Mouse (Mus musculus) CH12.LX (cell line): ENCODE results near the gene Nfic. TPM values are rescaled to one million over a fixed set of nuclear protein-coding genes. Genes with fewer than 3 reads are reported as not detected.

Experiments
- DNase-seq: peaks from one replicate; pipeline ENCODE4 v3.0.0-alpha.2; 2013; ENCODE audit errors: extremely low read depth
- H3K27ac ChIP-seq: 2 replicates; pipeline ENCODE4 v1.5.1; 2012; ENCODE audit warnings: low read depth, mild to moderate bottlenecking, control low read depth, moderate library complexity; ENCODE audit not compliant: insufficient read depth
- H3K27me3 ChIP-seq: replicated peaks from 2 replicates; pipeline ENCODE3; 2012; ENCODE audit warnings: inconsistent platforms
- H3K36me3 ChIP-seq, 2 experiments: replicated peaks in 1 of 2; 2 replicates each; pipeline versions ENCODE3 to v1.6.1; 2012; ENCODE audit warnings: inconsistent platforms in 1 of 2, low read length in 1 of 2, mild to moderate bottlenecking in 1 of 2, mixed read lengths in 1 of 2, moderate library complexity in 1 of 2; ENCODE audit not compliant: control insufficient read depth in 1 of 2, insufficient read depth in 1 of 2
- H3K4me1 ChIP-seq, 2 experiments: 2 replicates each; pipeline ENCODE4 v1.6.1; 2012; ENCODE audit warnings: inconsistent platforms in 1 of 2, moderate library complexity in 1 of 2; ENCODE audit not compliant: insufficient read depth in 2 of 2, control insufficient read depth in 1 of 2
- H3K4me2 ChIP-seq: 2 replicates; pipeline ENCODE4 v1.6.1; 2012; ENCODE audit warnings: low read depth, mild to moderate bottlenecking, control low read depth; ENCODE audit not compliant: poor library complexity, insufficient read depth, severe bottlenecking
- H3K4me3 ChIP-seq, 3 experiments: fragments of 150-350 bp in 1 of 3; sonication (generic) in 1 of 3; replicated peaks in 1 of 3; 2 replicates each; pipeline versions ENCODE3 to v1.5.1; 2011 to 2012; ENCODE audit warnings: low read depth in 2 of 3, low read length in 2 of 3, mild to moderate bottlenecking in 2 of 3, moderate library complexity in 2 of 3, control low read depth in 1 of 3, improper control_type of control experiment in 1 of 3, inconsistent platforms in 1 of 3, mixed read lengths in 1 of 3; ENCODE audit not compliant: poor library complexity in 1 of 3
- H3K79me2 ChIP-seq: replicated peaks from 2 replicates; pipeline ENCODE4 v1.6.1; 2012; ENCODE audit warnings: mild to moderate bottlenecking, moderate library complexity; ENCODE audit not compliant: control insufficient read depth, poor library complexity, insufficient read depth, severe bottlenecking; ENCODE audit errors: extremely low read depth
- H3K9ac ChIP-seq: 2 replicates; pipeline ENCODE4 v1.6.1; 2012; ENCODE audit warnings: low read depth, mild to moderate bottlenecking, control low read depth, moderate library complexity; ENCODE audit not compliant: insufficient read depth
- H3K9me3 ChIP-seq: replicated peaks from 2 replicates; pipeline ENCODE3; 2012; ENCODE audit warnings: low read length, inconsistent platforms, mixed read lengths
- CHD2 ChIP-seq: IDR thresholded peaks from 2 replicates; pipeline ENCODE4 v1.6.1; 2011; ENCODE audit warnings: low read length, improper control_type of control experiment
- CTCF ChIP-seq, 2 experiments: IDR thresholded peaks in 1 of 2; conservative IDR thresholded peaks in 1 of 2; 2 replicates each; pipeline ENCODE4 v1.5.1; 2011 to 2012; ENCODE audit warnings: low read depth in 2 of 2, low read length in 2 of 2, improper control_type of control experiment in 1 of 2, inconsistent platforms in 1 of 2, mild to moderate bottlenecking in 1 of 2, moderate library complexity in 1 of 2
- ELF1 ChIP-seq: IDR thresholded peaks from 2 replicates; pipeline ENCODE4 v1.6.1; 2014; ENCODE audit warnings: low read depth, mild to moderate bottlenecking, inconsistent platforms, low read length, improper control_type of control experiment
- ETS1 ChIP-seq: conservative IDR thresholded peaks from 2 replicates; pipeline ENCODE4 v1.6.1; 2012; ENCODE audit warnings: low read depth, mild to moderate bottlenecking, inconsistent platforms, low read length, improper control_type of control experiment, moderate library complexity
- HCFC1 ChIP-seq: IDR thresholded peaks from 2 replicates; pipeline ENCODE4 v1.6.1; 2012; ENCODE audit warnings: low read depth, mild to moderate bottlenecking, inconsistent platforms, low read length, improper control_type of control experiment
- MAFK ChIP-seq: IDR thresholded peaks from 2 replicates; pipeline ENCODE4 v1.6.1; 2011; ENCODE audit warnings: low read length, improper control_type of control experiment; ENCODE audit not compliant: insufficient replicate concordance
- MAX ChIP-seq: IDR thresholded peaks from 2 replicates; pipeline ENCODE4 v1.6.1; 2011; ENCODE audit warnings: low read length, improper control_type of control experiment
- MAZ ChIP-seq: IDR thresholded peaks from 2 replicates; pipeline ENCODE4 v1.6.1; 2012; ENCODE audit warnings: low read depth, mild to moderate bottlenecking, inconsistent platforms, low read length, improper control_type of control experiment, moderate library complexity
- MEF2A ChIP-seq: IDR thresholded peaks from 2 replicates; pipeline ENCODE4 v1.6.1; 2014; ENCODE audit warnings: low read depth, mild to moderate bottlenecking, inconsistent platforms, low read length, improper control_type of control experiment, borderline replicate concordance
- MYC ChIP-seq: IDR thresholded peaks from 2 replicates; pipeline ENCODE4 v1.6.1; 2011; ENCODE audit warnings: low read depth, mild to moderate bottlenecking, improper control_type of control experiment, low read length
- NELFE ChIP-seq: IDR thresholded peaks from 2 replicates; pipeline ENCODE4 v1.6.1; 2011; ENCODE audit warnings: low read depth, low read length, improper control_type of control experiment
- POLR2A ChIP-seq: IDR thresholded peaks from 2 replicates; pipeline ENCODE4 v1.6.1; 2011; ENCODE audit warnings: low read depth, mild to moderate bottlenecking, improper control_type of control experiment, low read length
- POLR2AphosphoS2 ChIP-seq: IDR thresholded peaks from 2 replicates; pipeline ENCODE4 v1.6.1; 2011; ENCODE audit warnings: low read depth, low read length, improper control_type of control experiment
- RAD21 ChIP-seq: IDR thresholded peaks from 2 replicates; pipeline ENCODE4 v1.6.1; 2011; ENCODE audit warnings: low read depth, mild to moderate bottlenecking, low read length, improper control_type of control experiment, moderate library complexity
- SIN3A ChIP-seq: IDR thresholded peaks from 2 replicates; pipeline ENCODE4 v1.6.1; 2012; ENCODE audit warnings: low read length, improper control_type of control experiment, inconsistent platforms
- SMC3 ChIP-seq: IDR thresholded peaks from 2 replicates; pipeline ENCODE4 v1.6.1; 2011; ENCODE audit warnings: low read depth, low read length, improper control_type of control experiment
- TBP ChIP-seq: conservative IDR thresholded peaks from 2 replicates; pipeline ENCODE4 v1.6.1; 2011; ENCODE audit warnings: low read depth, low read length, improper control_type of control experiment
- TCF12 ChIP-seq: IDR thresholded peaks from 2 replicates; pipeline ENCODE4 v1.6.1; 2014; ENCODE audit warnings: low read depth, mild to moderate bottlenecking, inconsistent platforms, low read length, improper control_type of control experiment
- UBTF ChIP-seq: IDR thresholded peaks from 2 replicates; pipeline ENCODE4 v1.6.1; 2012; ENCODE audit warnings: low read depth, mild to moderate bottlenecking, inconsistent platforms, low read length, improper control_type of control experiment, moderate library complexity
- USF2 ChIP-seq: conservative IDR thresholded peaks from 2 replicates; pipeline ENCODE4 v1.6.1; 2011; ENCODE audit warnings: low read depth, low read length, improper control_type of control experiment
- ZC3H11A ChIP-seq: IDR thresholded peaks from 2 replicates; pipeline ENCODE4 v1.6.1; 2012; ENCODE audit warnings: low read depth, mild to moderate bottlenecking, inconsistent platforms, low read length, improper control_type of control experiment
- ZMIZ1 ChIP-seq: IDR thresholded peaks from 2 replicates; pipeline ENCODE4 v1.6.1; 2012; ENCODE audit warnings: low read depth, mild to moderate bottlenecking, inconsistent platforms, low read length, improper control_type of control experiment
- dilution Hi-C: fragments of 300-500 bp; cut with MboI; formaldehyde crosslinking; loops from 2 replicates; pipeline ENCODE4 v1.14.3; 2020; ENCODE audit warnings: low sequenced_read_pairs; ENCODE audit not compliant: extremely low pct_unique_long_range_greater_than_20kb, extremely low pct_ligation_motif_present
- in situ Hi-C: fragments of 300-500 bp; cut with MboI; formaldehyde crosslinking; loops from 3 replicates; pipeline ENCODE4 v1.14.3; 2019; ENCODE audit warnings: low sequenced_read_pairs, low pct_ligation_motif_present, low pct_unique_long_range_greater_than_20kb, mixed read lengths
- polyA plus RNA-seq: library from polyadenylated mRNA; unstranded; fragments of >175 nt; gene quantifications from 2 replicates; pipeline ENCODE4 v1.2.1, GENCODE M21; 2012; ENCODE audit warnings: low read depth; ENCODE audit not compliant: insufficient read length
- total RNA-seq, 2 experiments: library from RNA; depleted of rRNA; stranded (reverse); fragments of 300-350 nt in 1 of 2; fragments of >200 nt in 1 of 2; gene quantifications; 2 replicates each; pipeline ENCODE4 v1.2.3; 2012 to 2014

Gene Nfic
- total and polyA plus RNA-seq, 3 experiments = 0.07 to 4.7 (median 4.0) TPM

- no peaks in the 10 kb centered on the region for H3K4me1 ChIP-seq
- H3K9me3 ChIP-seq = no peaks in the 10 kb centered on the region
- H3K4me3 ChIP-seq = no peak overlapping the region
- H3K4me2 ChIP-seq = no peak overlapping the region
- H3K27me3 ChIP-seq = peaks cover 83% of the 10 kb centered on the region
- TF ChIP-seq MEF2A (no peak), POLR2AphosphoS2 (no peak), HCFC1 (no peak), MYC (no peak), MAZ (no peak), TBP (no peak), ELF1 (no peak), ETS1 (no peak), ZMIZ1 (no peak), UBTF (no peak), CHD2 (no peak), RAD21 (no peak), MAX (no peak)
- TF ChIP-seq, all 38 proteins: peak for 0
- H3K36me3 ChIP-seq = no peaks in the 10 kb centered on the region
- no peaks in the 10 kb centered on the region for H3K79me2 ChIP-seq
- in situ Hi-C loops = no loop called here
- H3K27ac ChIP-seq = no peak overlapping the region
- dilution Hi-C loops = no loop called here
- H3K9ac ChIP-seq = no peak overlapping the region
- DNase-seq = no peak
These were observed 4.1 kb downstream of the Nfic start for GRCm38 (mm10) chr10:81451365-81451745.

- dilution Hi-C loops = no loop called here
- TF ChIP-seq POLR2A (no peak), NELFE (no peak)
- no peak for DNase-seq
- H3K4me1 ChIP-seq = no peaks in the 10 kb centered on the region
- in situ Hi-C loops = no loop called here
- no peak overlapping the region for H3K4me3 ChIP-seq
- no peak overlapping the region for H3K27ac ChIP-seq
- no peak overlapping the region for H3K4me2 ChIP-seq
- H3K9ac ChIP-seq = no peak overlapping the region
- H3K79me2 ChIP-seq = no peaks in the 10 kb centered on the region
- H3K36me3 ChIP-seq = no peaks in the 10 kb centered on the region
- peaks cover 77% of the 10 kb centered on the region for H3K27me3 ChIP-seq
- no peaks in the 10 kb centered on the region for H3K9me3 ChIP-seq
These were observed 4.6 kb downstream of the Nfic start for GRCm38 (mm10) chr10:81450641-81451364.

DNA sequence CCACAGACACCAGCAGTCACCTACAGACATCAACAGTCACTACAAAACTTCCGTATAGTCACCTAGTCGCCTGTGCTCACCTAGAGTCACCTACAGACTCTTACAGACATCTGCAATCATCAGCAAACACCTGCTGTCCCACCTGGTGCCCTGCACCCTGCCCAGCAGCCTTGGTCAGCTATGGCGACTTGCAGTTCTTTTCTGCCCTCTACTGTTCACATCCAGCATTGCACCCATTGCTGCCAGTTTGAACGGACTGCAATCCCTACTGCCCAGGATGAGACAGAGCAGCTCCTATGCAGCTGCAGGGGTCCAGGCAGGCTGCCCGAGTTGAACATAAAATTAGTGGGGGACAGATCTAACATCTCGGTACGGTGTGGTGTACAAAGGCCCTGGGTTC is 5.3 kb downstream of the Nfic start:
- Histone ChIP-seq H3K4me3 (no peak overlapping the region), H3K79me2 (no peaks in the 10 kb centered on the region), H3K9ac (no peak overlapping the region), H3K36me3 (no peaks in the 10 kb centered on the region), H3K27me3 (peaks cover 72% of the 10 kb centered on the region), H3K9me3 (no peaks in the 10 kb centered on the region), H3K27ac (no peak overlapping the region), H3K4me2 (no peak overlapping the region), H3K4me1 (no peaks in the 10 kb centered on the region)
- in situ Hi-C loops = no loop called here
- peak; percentile 74 for DNase-seq
- dilution Hi-C loops = no loop called here
- TF ChIP-seq SMC3 (peak; percentile 93), MAFK (no peak), CTCF (conservative IDR thresholded peaks at IDR 0.05 in 1 of 2, IDR thresholded peaks at IDR 0.05 in 1 of 2; ENCODE audit: low read depth in 2 of 2, low read length in 2 of 2) (peak; percentile 91 to 98), ZC3H11A (peak; percentile 83), RAD21 (peak; percentile 99), TCF12 (0 out of 2 replicates have a peak, but pooled peaks have one; percentile 35), SIN3A (no peak), USF2 (no peak)
